Mouse (Mus musculus) stomach, embryonic 15.5 days (tissue): ENCODE results near the gene Pfn3. TPM values are rescaled to one million over a fixed set of nuclear protein-coding genes. Genes with fewer than 3 reads are reported as not detected.

Source experiments
- ATAC-seq: fragments of 200-750 bp; cut with Nextera tagmentation; 2 replicates; pipeline ENCODE4 v1.8.0; 2017; ENCODE audit warnings: low read depth, moderate number of reproducible peaks, moderate TSS enrichment; ENCODE audit not compliant: insufficient read depth, low FRiP score
- H3K27ac ChIP-seq: fragments of 300-500 bp; sonication (generic); 2 replicates; pipeline ENCODE4 v1.5.1; 2015; ENCODE audit warnings: mild to moderate bottlenecking, inconsistent platforms
- H3K27me3 ChIP-seq: fragments of 300-500 bp; sonication (generic); replicated peaks from 2 replicates; pipeline ENCODE4 v1.6.1; 2015; ENCODE audit warnings: inconsistent platforms
- H3K36me3 ChIP-seq: fragments of 300-500 bp; sonication (generic); 2 replicates; pipeline ENCODE4 v1.6.1; 2015; ENCODE audit warnings: inconsistent platforms
- H3K4me1 ChIP-seq: fragments of 300-500 bp; sonication (generic); 2 replicates; pipeline ENCODE4 v1.6.1; 2015; ENCODE audit warnings: inconsistent platforms
- H3K4me2 ChIP-seq: fragments of 300-500 bp; sonication (generic); 2 replicates; pipeline ENCODE4 v1.6.1; 2015; ENCODE audit warnings: mild to moderate bottlenecking, inconsistent platforms
- H3K4me3 ChIP-seq: fragments of 300-500 bp; sonication (generic); replicated peaks from 2 replicates; pipeline ENCODE4 v1.5.1; 2015; ENCODE audit warnings: inconsistent platforms
- H3K9ac ChIP-seq: fragments of 300-500 bp; sonication (generic); 2 replicates; pipeline ENCODE4 v1.6.1; 2015; ENCODE audit warnings: inconsistent platforms
- H3K9me3 ChIP-seq: fragments of 300-500 bp; sonication (generic); 2 replicates; pipeline ENCODE4 v1.6.1; 2016; ENCODE audit warnings: inconsistent platforms
- WGBS: fragments of 180-500 bp; shearing (Covaris S2); methylation state at CpG from one replicate; pipeline ENCODE4 v1.1.7; 2015; 5-methylcytosine and 5-hydroxymethylcytosine counted together
- polyA plus RNA-seq: library from polyadenylated mRNA; unstranded; fragments of >200 nt; fragmentation: Nextera tagmentation; extraction: Ambion mirVana; gene quantifications from 2 replicates; pipeline ENCODE4 v1.2.1, GENCODE M21; 2015

Gene Pfn3
- not detected in 2 replicates for polyA plus RNA-seq

DNA sequence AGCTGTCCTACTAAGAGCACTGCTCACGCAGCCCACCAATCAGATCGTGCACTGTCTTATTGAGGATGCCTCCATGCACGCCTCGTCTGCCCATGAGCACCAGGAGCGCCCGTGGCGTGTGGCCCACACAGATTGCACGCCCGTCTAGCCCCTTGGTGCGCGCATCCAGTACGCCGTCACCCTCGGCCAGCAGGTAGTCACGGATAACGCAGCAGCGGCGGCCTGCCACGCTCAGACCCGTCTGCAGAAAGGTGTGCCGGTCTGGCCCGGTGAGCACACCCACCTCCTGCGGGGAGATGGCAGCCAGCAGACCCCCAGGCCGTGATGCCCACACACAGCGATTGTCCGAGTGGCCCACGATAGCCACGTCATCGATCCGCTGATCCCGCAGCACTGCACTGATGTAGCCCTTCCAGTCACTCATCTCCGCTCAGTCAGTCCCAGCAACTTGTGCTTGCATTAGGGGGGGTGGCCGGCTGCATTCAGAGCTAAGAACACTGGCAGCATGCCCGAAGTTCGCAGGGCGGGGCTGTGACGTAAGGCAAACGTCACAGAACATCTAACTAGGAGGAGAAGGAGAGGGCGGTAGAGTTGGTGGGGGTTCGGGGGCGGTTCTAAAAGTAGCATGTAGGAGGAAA, at the start of gene Pfn3:
Pfn3 (minus strand) TSS at position 490 of the 638 bp plus-strand sequence.
- 9% methylated on average over 41 of the region's 41 CpGs for WGBS
- peaks cover 11% of the 10 kb centered on the region; the same call in 1 of the 2 replicates for H3K4me1 ChIP-seq
- H3K36me3 ChIP-seq = no peaks in the 10 kb centered on the region

DNA sequence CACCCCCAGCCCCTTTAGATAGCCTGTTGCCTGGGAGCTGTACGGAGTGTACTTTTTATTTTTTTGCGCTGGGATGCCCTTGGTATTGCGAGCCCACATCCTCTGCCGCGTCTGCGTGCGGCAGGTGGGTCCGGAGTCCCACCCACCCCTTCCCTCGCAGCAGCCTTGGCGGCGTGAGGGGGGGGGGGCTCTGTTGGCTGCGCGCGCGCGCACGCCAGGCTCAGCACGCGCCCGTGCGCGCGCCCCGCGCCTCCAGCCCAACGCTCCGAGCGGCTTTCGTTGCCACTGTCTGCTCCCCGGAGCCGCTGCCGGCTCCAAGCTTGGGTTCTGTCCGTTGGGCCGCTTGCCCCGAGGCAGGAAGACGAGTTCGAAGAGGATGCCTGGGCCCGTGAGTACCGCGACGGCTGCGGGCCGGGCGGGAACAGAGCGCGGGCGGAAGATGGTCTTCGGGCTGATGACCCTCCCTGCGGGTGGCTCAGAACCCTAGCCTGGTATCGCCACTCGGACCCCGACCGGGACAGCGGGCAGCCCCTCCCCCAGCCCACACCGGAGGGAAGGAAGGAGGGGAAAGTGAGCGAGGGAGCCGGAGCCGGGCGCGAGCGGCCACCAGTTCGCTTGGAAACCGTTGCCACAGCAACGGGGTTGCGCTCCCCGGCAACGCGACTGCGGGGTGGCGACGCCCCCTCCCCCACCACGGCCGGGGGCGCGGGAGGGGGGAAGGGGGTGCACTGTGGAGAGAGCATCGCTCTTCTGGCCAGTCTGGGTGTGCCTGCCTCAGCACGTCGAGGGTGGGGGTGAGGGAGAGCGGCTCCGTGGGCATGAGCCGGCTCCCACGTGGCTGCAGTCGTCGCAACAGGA, 49.2 kb upstream of the Pfn3 start, which contains the start of gene Prr7:
Prr7 (plus strand) TSS at position 241 of the 858 bp plus-strand sequence.
- under 1% methylated on average over 72 of the region's 84 CpGs for WGBS
- peak within 1 kb of the TSS; percentile 60 for H3K27ac ChIP-seq
- H3K9me3 ChIP-seq = no peaks in the 10 kb centered on the region
- ATAC-seq = peak; percentile 48; the same call in 1 of the 2 replicates
- peak within 1 kb of the TSS; percentile 40; the same call in 1 of the 2 replicates for H3K9ac ChIP-seq
- peaks cover 13% of the 10 kb centered on the region; the same call in 1 of the 2 replicates for H3K4me1 ChIP-seq
- H3K36me3 ChIP-seq = peaks cover 7% of the 10 kb centered on the region
- peak within 1 kb of the TSS; percentile 59 for H3K4me3 ChIP-seq
- H3K4me2 ChIP-seq = peak within 1 kb of the TSS; percentile 98
- H3K27me3 ChIP-seq = no peaks in the 10 kb centered on the region

More for the DNA sequence above, at the start of gene Pfn3:
- peak; percentile 29; the same call in 1 of the 2 replicates for ATAC-seq
- Histone ChIP-seq H3K27me3 (peaks cover 20% of the 10 kb centered on the region), H3K9me3 (no peaks in the 10 kb centered on the region), H3K27ac (no peak within 1 kb of the TSS), H3K4me2 (peak within 1 kb of the TSS; percentile 62), H3K9ac (no peak within 1 kb of the TSS), H3K4me3 (peak within 1 kb of the TSS; percentile 34)

GRCm38 (mm10) chr13:55463399-55464026, 48.5 kb upstream of the Pfn3 start:
- H3K4me1 ChIP-seq = peaks cover 13% of the 10 kb centered on the region; the same call in 1 of the 2 replicates
- no peak overlapping the region for H3K27ac ChIP-seq
- peak overlapping the region; percentile 59 for H3K4me3 ChIP-seq
- 17% methylated on average over 14 of the region's 14 CpGs for WGBS
- H3K9me3 ChIP-seq = no peaks in the 10 kb centered on the region
- ATAC-seq = no peak
- peaks cover 14% of the 10 kb centered on the region for H3K36me3 ChIP-seq
- H3K4me2 ChIP-seq = peak overlapping the region; percentile 98
- no peak overlapping the region for H3K9ac ChIP-seq
- H3K27me3 ChIP-seq = no peaks in the 10 kb centered on the region

- 47% methylated on average over 2 of the region's 2 CpGs for WGBS
- Histone ChIP-seq H3K36me3 (peaks cover 18% of the 10 kb centered on the region), H3K4me2 (no peak overlapping the region), H3K4me3 (no peak overlapping the region), H3K4me1 (peaks cover 13% of the 10 kb centered on the region; the same call in 1 of the 2 replicates), H3K27ac (no peak overlapping the region), H3K9me3 (no peaks in the 10 kb centered on the region), H3K9ac (no peak overlapping the region), H3K27me3 (no peaks in the 10 kb centered on the region)
- no peak for ATAC-seq
These were observed 47.9 kb upstream of the Pfn3 start for GRCm38 (mm10) chr13:55462965-55463364.

GRCm38 (mm10) chr13:55451785-55452549, 36.9 kb upstream of the Pfn3 start:
- Histone ChIP-seq H3K4me3 (no peak overlapping the region), H3K4me1 (peaks cover 21% of the 10 kb centered on the region), H3K27me3 (no peaks in the 10 kb centered on the region), H3K27ac (peak overlapping the region; percentile 40; the same call in 1 of the 2 replicates), H3K9ac (no peak overlapping the region), H3K9me3 (no peaks in the 10 kb centered on the region), H3K36me3 (peaks cover 52% of the 10 kb centered on the region), H3K4me2 (no peak overlapping the region)
- 82% methylated on average over 16 of the region's 16 CpGs for whole genome bisulfite sequencing
- peak; percentile 44; the same call in 1 of the 2 replicates for ATAC-seq

- no peak for ATAC-seq
- no peaks in the 10 kb centered on the region for H3K9me3 ChIP-seq
- H3K4me1 ChIP-seq = peaks cover 27% of the 10 kb centered on the region
- no peak overlapping the region for H3K4me3 ChIP-seq
- no peaks in the 10 kb centered on the region for H3K27me3 ChIP-seq
- H3K36me3 ChIP-seq = peaks cover 49% of the 10 kb centered on the region
- H3K9ac ChIP-seq = no peak overlapping the region
- peak overlapping the region; percentile 40; the same call in 1 of the 2 replicates for H3K27ac ChIP-seq
- WGBS = 85% methylated on average over 10 of the region's 10 CpGs
- no peak overlapping the region for H3K4me2 ChIP-seq
These were observed 36.3 kb upstream of the Pfn3 start for GRCm38 (mm10) chr13:55451296-55451695.

GRCm38 (mm10) chr13:55450511-55450980, 35.5 kb upstream of the Pfn3 start:
- no peak overlapping the region for H3K27ac ChIP-seq
- H3K4me2 ChIP-seq = no peak overlapping the region
- no peak overlapping the region for H3K9ac ChIP-seq
- no peak for ATAC-seq
- H3K4me1 ChIP-seq = peaks cover 33% of the 10 kb centered on the region
- WGBS = 90% methylated on average over 11 of the region's 11 CpGs
- H3K4me3 ChIP-seq = no peak overlapping the region
- H3K36me3 ChIP-seq = peaks cover 44% of the 10 kb centered on the region
- H3K9me3 ChIP-seq = no peaks in the 10 kb centered on the region
- H3K27me3 ChIP-seq = no peaks in the 10 kb centered on the region

- Histone ChIP-seq H3K4me1 (peaks cover 33% of the 10 kb centered on the region), H3K4me2 (no peak overlapping the region), H3K9me3 (no peaks in the 10 kb centered on the region), H3K27me3 (no peaks in the 10 kb centered on the region), H3K9ac (no peak overlapping the region), H3K4me3 (no peak overlapping the region), H3K27ac (no peak overlapping the region), H3K36me3 (peaks cover 44% of the 10 kb centered on the region)
- no peak for ATAC-seq
- WGBS = 87% methylated on average over 17 of the region's 17 CpGs
These were observed 34.8 kb upstream of the Pfn3 start for GRCm38 (mm10) chr13:55449679-55450441.

DNA sequence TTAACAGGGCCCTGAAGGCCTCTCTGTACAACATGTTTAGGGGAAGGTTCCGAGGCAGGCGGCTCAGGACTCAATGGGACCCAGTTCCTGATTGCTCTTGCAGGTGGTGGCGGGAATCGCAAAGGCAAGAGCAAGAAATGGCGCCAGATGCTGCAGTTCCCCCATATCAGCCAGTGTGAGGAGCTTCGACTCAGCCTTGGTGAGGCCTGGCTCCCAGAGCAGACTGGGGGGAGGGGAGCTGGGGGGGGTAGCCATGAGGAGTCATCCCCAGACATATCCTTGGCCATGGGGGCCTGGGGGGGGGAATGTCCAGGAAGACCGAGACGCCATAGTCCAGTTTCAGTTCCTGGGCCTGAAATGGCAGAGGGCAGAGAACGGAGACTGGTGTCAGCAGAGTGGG, 34.2 kb upstream of the Pfn3 start:
- Histone ChIP-seq H3K4me3 (no peak overlapping the region), H3K27me3 (no peaks in the 10 kb centered on the region), H3K27ac (no peak overlapping the region), H3K36me3 (peaks cover 39% of the 10 kb centered on the region), H3K9ac (no peak overlapping the region), H3K4me2 (no peak overlapping the region), H3K9me3 (no peaks in the 10 kb centered on the region), H3K4me1 (peaks cover 33% of the 10 kb centered on the region)
- ATAC-seq = no peak
- 91% methylated on average over 9 of the region's 9 CpGs for WGBS

GRCm38 (mm10) chr13:55448131-55448530, 33.1 kb upstream of the Pfn3 start:
- no peak for ATAC-seq
- 90% methylated on average over 5 of the region's 5 CpGs for WGBS
- Histone ChIP-seq H3K9ac (no peak overlapping the region), H3K4me2 (no peak overlapping the region), H3K27me3 (no peaks in the 10 kb centered on the region), H3K36me3 (peaks cover 30% of the 10 kb centered on the region), H3K4me3 (no peak overlapping the region), H3K4me1 (peaks cover 33% of the 10 kb centered on the region), H3K27ac (no peak overlapping the region), H3K9me3 (no peaks in the 10 kb centered on the region)
